Mouse (Mus musculus): Measurements from ENCODE around the gene Gsg1l.

Gene Gsg1l

DNA sequence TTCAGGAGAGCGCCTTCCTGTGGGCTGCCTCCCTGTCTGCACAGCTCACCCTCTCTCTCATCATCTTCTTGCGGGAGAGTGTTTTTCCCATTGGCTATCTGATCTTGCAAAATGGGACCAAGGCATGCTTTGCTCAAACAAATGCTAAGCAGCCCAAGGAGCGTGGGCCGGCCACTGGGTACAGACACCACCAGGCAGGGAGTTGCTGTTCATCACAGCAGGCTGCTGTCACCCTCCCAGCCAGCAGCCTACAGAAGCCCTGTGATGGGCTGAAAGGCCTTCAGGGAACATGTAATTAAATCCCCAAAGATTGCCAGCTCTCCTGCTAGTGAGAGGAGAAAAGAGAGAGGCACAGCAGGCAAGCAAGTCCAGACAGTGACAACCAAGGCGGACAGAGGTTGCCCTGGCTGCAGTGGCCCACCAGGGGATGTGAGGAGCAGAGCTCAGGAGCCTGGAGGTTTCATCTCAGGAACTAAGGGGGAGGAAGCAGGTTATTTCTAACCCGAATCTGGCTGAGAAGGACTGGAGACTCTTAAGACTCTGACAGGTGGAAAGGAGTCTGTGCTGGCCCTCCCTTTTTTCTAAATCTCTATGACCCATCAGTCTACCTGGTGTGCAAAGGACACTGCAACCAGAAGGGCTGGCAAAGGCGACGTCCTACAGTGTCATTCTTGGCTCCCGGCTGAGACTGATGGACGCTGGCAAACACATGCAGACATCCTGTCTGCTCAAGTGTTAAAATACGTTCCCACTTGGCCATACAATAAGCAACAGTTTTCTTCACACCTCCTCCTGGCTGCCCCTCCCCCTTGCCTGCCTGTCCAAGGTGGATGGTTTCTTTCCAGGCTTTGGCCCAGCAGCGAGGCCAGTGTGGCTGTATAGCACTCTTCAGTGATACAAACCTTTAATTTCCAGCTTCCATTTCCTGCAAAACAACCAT, 98.0 kb downstream of the Gsg1l start:
- DNase-seq: peak; percentile 46 to 66

DNA sequence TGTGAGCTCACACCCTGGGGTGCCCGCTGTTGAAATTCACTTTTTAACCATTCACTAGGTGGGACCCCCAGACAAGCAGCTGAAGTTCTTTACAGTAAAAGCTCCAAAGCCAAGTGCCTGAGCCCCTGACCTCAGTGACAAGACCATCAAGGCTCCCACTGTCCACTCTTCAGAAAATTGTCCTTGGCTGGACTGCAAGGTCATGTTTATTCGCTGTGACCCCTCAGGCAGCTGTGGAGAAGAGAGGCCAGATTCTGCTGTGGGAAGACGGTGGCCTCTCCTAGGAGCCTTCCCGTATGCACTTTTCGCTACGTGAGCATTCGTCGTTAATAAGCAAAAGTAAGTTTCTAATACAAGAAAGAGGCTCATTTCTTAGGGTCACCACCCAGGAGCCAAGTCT, 102.6 kb downstream of the Gsg1l start:
- no peak for DNase-seq

DNA sequence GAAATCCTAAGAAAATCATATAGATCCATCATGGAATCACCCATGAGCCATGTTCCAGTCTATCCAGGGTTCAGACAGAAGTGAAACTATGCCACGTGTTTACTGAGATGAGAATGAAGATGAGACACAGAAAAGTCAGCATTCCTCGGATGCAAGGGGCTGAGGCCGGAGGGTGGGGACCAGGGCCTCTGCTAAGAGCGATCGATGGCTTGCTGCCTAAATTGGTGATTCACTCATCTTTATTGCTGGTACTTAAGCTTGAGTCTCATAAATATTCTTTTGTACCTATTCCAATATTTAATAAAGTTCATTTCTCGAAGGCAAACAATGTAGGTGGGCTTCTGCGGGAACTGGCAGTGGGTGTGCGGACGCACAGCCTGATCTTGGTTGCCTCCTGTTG, 105.5 kb downstream of the Gsg1l start:
- DNase-seq: no peak

DNA sequence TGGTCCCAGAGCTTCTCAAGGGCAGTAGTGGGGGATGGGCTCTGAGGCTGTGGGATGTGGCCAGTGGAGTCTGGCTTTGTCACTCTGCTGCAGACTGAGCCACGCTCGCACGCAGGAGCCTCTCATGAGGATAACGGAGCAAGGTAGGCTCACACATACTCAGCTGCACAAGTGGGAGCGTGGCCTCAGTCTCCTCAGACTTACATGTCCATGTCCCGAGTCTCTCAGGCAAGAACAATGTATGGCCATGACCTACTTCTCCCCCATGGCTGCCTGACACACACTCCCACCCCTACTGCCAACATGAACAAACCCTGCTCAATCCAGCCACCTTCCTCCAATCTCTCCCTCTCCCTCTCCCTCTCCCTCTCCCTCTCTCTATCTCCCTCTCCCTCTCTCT, 106.8 kb downstream of the Gsg1l start:
- DNase-seq: no peak

DNA sequence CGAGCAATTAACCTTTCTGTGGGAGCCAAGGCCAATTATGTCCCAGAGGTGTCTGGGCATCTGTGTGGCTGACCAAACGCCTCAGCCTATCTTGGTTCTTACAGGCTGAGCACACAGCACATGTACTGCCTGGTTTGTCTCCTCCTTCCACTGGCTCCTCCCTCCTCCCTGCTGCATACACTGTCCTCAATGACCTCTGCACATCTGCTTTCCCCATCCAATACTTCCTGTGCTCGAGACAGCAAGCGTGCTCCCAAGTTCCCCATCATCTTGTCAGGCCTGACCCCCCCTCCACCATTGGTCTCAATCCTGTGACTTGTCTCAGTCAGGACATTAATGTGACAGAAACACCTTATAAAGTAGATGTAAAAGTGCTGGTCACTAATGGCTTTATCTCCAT, 108.3 kb downstream of the Gsg1l start:
- DNase-seq: no peak

DNA sequence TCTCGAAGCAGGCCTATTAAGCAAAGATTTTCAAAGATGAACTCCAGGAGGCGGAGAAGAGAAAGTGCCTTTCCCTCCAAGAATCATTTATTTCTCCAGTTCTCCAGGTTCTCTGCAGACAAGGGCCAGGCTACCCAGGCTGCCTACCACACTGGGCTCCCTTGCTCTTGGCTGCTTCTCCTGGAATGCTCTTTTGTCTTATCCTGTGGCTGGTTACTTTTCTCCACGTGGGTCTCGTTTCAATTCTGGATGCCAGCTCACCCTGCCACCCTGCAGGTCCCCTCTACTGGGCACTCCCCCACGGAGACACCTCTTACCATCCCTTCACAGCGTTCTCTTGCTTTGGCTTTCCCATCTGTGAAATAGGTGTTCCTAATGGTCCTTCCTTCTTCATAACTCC, 109.4 kb downstream of the Gsg1l start:
- DNase-seq: no peak

DNA sequence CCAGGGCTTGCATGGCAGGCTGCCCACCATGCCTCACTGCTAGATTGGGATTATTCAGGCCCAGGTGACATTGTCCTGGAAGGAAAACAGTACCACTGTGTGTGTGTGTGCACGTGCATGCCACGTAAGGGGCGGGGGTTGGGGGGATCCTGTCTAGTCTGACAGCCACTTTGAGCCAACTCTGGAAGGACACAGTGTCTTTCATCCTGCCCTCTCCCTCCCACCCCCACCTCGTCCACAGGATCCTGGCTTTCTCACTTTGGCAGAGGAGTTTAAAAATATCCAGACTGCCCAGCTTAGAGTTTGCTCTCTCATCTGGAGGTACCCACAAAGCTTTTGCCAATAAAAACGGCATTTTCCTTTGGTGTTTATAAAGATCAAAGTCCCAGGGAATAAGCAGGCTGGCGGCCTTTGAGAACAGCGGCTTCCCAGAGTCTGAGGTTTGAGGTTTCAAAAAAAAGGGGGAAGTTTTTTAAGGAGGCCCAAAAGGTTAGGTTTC, 110.0 kb downstream of the Gsg1l start:
- peak in 1 of 2 experiments; percentile 40 for DNase-seq

DNA sequence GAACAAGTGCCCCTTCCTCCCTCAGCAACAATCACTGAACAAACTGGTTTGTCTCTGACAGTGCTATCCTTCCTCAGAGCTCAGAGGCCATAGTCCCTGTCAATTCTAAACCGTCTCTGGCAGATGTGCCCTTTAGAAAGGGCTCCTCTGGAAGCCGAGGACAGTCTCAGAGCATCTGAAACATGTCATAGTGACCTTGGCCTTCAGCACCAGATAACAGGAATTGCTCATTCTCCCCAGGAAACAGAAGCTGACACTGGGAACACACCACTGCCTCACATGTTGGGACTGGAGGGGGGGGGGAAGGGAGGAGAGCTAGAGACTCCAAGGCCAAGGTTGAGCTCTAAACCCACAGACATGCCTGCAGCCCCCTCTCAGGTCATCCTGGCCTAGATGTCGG, 113.1 kb downstream of the Gsg1l start:
- no peak for DNase-seq

DNA sequence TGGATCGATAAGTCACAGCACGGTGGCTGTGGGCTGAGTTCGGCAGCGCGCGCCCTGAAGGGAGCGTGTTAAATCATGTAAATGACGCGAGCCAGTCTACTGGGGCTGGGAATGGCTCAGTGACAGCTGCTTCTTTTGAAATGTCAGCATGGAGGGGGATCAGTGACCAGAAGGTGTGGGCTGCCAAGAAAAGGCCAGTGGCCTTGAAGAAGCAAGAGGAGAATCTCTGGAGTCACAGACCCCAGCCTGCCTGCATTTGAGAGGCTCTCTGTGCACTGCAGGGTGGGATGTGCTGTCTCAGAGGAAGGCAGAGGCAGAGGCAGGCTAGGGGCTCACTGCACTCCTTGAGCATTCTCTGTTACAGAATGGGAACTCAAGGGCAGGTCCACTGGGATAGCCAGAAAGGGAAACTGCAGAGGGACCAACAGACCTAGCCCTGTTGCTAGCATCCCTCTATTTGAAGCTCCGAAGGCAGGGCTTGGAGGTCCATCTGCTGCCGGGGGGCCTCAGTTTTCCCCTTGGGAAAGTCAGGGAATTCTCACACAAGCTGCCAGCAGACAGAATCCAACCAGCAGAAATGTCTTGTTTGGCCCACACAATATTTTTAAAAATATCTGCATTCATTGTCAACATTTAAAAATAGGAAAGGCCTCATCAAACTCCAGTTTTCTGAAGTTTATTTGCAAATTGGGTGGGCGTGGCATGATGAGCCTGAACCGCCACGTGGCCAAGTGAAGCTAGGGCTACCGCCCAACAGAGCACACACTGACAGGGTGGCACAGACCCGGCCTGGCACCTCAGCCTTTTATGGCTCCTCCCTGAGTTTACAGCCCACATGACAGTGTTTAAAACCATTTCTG, 115.6 kb downstream of the Gsg1l start:
- DNase-seq: peak; percentile 62 to 69

DNA sequence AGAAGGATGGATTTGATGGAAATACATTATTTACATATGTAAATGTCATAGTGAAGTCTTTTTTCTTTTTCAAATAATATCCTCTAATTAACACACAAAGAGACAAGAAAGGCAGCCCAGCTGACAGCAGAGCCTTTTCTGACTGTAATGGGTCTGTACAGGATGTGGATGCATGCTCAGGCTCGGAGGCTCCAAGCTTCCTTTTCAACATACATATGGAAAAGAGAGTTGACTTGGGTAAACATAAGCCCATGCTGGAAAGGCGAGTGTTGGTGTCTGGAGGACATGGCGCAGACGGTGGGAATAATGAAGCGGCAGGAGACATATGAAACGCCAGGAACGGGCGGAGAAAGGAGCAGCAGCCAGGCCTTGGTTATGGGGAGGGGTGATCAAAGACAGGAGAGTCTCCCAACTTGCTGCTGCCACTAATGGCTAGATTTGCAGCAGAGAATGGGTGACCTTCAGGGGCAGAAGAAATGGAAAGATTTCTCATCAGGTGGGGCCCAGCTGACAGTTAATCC, 118.1 kb downstream of the Gsg1l start:
- peak in 1 of 2 experiments; percentile 58 for DNase-seq

DNA sequence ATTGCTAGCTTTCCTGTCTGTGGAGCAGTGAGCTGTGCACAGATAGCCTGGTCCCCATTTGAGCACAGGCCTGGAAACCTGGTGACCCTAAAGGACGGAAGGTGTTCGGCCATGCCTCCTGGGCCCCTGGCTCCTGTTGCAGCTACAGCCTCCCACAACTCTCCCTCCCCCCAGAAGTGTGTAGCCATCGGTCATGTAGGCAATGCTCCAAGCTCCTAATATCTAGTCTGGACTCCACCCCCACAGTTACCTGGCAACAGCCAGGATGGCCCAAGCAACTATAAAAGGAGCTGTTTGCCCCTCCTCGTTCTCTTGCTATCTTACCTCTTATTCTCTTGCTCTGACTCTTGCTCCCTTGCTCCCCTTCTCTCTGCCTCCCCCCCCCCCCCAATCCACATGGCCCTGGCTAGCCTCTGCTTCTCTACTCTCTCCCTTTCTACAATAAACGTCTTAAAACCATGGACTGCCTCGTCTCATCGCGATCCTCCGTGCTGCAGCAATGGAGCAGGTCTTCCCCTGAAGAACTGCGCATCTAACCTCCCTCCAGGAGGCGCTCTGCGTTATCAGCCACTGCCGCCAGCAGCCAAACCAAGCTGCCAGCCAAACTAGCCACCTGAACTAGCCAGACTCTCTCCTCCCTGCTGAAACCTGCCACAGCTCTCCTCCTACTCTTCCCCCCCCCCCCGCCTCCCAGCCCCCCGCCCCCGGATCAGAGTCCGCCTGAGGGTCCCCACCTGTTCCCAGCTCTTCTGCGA, 122.7 kb downstream of the Gsg1l start:
- peak; percentile 53 to 57 for DNase-seq

DNA sequence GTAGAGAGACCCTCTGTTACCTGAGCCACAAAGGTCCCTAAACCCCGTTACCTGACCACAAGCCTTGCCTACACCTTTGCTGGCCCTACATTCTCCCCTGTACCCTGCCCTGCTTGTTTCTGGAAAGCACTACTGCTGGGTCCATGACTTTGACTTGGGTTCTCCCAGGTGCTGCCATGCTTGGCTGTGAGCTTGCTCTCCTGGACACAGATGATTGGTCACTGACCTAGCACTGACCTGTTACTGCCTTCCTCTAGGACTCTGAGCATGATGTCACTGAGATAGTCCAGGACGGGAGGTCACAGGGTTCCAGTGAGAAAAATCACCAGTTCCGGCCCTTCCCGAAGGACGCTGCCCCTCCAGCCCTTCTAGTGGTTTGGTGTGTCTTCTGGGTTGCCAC, 123.4 kb downstream of the Gsg1l start:
- no peak for DNase-seq

DNA sequence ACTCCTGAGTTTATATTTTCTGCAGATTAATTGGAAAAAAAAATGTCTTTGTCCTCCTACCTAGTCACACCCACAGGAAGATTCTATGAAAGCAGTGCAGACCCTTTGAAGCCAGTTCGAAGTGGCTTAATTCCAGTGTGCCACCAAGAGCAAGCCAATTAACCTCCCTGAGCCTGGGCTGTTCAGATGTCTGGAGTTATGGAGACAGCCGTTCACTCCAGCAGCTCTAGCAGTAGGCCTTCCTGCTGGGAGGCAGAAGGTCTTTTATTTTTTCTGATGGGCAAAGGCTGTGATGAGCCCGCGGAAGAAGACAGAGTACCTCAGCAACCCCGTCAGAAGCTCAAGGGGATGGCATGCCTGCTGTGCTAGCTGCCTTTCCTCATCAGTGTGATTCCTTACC, 127.2 kb downstream of the Gsg1l start:
- peak; percentile 45 to 60 for DNase-seq

DNA sequence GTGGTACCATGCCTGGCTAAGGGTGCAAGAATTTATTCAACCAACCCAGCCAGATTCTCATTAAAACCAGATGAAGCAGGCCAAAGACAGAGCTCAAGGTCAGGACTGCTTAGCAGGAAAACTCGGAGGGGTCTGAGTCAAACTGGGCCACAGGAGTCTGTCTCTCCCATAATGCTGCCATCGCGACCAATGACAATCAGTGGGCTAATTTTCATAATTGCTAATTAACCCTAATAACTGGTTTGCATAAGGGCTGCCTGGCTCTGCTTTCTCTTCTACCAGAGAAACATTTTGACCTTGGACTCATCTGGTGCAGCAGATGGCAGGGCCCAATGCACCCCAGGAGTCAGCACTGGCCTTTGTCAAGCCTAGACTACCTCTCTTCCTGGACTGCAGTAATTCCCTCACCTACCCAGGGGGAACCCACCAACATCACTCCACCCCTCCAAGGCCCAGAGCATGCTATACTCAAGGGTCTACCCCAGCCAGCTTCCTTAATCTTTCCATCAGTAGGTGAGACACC, 127.8 kb downstream of the Gsg1l start:
- DNase-seq: peak; percentile 46 to 70

DNA sequence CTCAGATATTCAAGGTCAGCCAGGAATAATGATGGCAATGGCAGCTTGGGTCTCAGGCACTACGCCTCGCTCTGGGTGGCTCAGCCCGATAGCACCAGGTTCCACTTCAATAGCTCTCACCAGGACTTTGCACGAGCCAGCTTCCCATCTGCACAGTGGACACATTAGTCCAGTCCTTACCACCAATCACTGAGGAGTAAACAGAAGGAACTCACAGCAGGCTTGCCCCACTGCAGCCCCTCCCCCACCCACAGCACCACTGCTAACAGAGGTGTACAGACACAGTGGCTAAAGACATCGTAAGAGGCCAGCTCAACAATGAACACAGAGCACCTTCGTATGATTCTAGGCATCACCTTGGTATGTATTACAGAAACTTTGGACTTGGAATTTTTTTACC, 128.4 kb downstream of the Gsg1l start:
- peak; percentile 42 to 67 for DNase-seq

DNA sequence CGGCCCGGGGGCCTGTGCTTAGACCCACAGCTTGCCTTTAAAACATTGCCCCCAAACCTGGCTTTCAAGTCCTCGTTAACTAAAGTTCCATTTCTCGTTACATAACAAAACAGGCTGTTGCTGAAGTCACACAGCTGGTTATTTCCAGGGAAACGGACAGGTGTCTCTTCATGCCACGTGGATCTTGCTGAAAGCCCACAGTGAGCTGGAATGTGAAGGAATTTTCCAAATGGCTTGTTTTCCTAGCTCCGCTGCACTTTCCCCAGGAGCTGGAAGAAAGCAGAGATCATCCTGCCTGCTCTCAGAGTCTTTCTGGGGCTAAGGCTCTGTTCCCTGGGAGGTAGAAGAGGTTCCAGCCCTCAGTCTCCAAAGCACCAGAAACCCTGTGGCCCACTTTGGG, 130.3 kb downstream of the Gsg1l start:
- DNase-seq: no peak

DNA sequence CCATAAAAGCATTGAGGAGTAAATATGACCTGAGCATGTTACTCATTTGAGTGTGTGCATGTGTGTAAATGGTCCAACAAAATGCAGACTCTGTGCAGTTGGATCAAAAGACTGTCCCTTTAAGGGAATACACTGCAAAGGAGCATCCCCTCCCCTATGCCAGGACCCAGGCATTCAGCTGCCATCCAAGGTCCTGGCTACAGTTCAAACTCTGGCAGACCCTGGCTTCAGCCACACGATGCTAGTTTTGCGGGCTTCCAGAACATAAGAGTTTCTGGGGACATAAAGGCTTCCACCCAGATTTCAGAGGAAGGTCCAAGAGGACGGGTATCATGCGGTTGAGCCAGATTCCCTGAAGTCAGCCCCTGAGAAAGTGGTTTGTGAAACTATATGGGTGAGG, 133.2 kb downstream of the Gsg1l start:
- peak; percentile 81 to 85 for DNase-seq

DNA sequence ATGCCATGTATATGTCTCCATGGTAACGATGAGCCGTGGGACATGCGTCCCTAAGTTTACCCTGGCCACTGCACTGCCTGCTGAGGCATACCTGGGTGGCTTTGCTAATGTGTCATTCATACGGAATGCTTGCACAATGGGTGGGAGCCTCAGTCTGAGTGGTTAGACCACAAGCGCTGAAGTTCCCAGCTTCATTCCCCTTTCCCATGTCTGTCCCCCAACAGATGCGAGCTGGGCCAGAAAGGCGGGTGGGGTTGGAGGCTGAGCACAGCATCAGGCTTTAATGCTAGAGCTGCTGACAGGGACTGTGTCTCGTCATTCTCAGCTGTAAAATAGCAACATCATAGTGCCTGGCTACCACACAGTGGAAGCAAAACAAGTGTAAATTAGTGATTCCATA, 136.3 kb downstream of the Gsg1l start:
- no peak for DNase-seq

DNA sequence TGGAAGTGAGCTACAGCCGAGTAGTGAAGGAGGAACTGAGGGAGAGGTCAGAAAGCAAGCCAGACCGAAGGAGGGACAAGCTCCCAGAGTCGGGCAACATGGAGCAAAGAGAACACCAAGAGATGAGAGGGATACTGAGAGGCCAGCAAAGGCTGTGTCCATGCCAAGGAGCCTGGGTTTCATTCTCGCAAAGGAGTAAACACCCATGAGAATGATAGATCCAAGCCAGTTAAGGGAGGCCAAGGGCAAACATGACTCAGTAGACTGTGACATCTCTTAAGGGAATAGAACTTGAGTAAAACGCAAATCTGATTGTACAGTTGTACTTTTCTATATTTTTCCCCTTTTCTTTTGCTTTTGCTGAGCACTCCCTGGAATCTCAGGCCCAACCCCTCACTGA, 137.6 kb downstream of the Gsg1l start:
- DNase-seq: no peak

DNA sequence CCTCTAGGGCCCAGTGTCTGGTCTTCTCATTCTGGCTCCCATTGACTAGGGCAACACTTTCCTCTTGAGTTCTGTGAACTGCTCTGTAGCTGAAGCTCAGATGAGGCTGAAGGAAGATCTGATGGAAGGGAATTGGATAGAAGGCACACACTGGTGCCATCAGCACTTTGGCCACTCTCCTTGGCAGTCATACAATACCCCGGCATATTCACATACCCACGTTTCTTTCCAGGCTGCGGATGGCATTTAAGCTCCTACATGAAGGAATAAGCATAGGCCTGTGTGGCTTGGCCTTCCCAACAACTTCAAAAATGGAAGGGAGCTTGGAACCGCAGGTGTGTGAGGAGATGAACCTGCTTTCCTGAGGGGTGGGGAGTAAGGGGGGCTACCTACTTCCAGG, 138.7 kb downstream of the Gsg1l start:
- DNase-seq: peak; percentile 50 to 53

DNA sequence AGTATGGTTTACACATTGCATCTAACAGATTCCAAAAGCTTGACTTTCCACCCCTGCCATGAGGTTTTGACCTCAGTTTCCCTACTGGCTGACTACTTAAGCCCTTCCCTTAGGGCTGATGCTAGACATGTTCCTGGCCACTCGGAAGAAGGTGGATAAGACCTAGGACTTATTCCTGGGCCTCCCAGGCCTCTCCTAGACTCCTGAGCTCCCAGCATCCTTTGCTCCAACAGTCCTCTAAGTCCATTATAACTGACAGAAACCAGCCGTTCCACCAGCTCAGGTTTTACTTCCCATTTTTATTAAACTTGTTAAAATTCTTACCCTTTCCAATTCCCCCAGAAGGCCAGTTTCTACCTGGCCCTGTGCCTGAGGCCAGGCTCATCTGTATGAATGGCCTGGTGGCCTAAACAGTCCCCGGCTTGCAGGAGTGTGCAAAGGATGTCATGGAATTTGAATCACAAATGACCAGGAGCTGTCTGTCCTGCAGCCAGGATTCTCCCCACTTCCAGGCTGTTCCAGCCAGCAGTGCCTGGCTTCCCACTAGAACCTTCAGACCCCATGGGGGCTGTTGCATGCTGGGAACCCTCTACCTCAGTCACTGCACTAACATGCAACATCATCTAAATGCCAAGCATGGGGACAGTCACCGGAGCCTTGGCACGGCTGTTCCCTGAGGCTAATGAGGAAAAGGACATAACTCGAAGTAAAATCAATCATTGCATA, 139.7 kb downstream of the Gsg1l start:
- DNase-seq: peak; percentile 44 to 55

DNA sequence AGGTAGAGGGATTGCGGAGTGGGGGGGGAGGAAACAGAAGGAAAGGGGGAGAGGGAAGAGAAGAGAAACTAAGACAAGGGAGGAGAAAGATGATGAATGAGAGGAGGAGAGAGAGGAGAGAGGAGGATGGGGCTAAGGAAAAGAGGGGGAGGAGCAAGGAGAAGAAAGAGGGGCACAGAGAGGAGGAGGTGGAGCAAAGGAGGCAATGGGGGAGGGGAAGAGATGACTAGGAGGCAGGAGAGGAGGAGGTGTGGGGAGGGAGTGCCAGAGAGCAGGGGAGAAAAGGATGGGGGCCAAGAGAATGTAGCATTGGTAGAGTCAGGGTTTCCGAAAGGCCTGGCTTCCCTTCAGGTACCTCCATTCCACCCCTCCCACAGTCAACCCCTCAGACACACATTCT, 147.9 kb downstream of the Gsg1l start:
- DNase-seq: peak in 1 of 2 experiments; percentile 7
